8 mouse cellular contexts compared by ENCODE assay signal in the genomic region with DNA sequence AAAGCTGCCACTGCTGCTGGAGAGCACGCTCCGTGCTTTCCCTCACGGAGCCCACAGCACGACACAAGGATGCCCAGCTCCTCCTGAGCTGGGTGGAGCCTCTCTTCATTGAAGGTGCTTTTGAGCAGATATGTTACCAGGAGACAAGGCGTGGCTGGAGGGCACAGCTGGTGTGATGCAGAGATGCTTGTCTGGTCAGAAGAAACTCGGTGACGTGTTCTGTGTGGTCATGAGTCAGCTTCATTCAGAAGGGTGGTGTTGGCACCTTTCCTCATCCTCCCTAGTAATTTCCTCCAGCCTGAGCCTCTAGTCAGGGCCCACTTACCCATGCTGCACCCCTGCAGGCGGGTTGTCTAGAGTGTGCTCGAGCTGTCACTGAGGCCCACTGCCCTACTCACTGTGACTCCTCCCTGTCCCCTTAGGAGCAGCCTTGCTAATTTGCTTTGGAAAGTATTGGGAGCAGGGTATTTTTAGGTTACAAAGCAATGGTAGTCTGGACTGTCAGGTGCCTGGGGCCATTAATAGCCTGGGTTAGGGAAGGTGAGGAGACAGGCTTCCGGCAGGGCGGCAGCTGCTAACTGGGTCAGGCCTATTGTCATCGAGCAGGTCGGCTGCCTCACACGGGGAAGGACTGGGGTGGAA. TPM values are rescaled to one million over a fixed set of nuclear protein-coding genes. Genes with fewer than 3 reads are reported as not detected.
DNase-seq lines count a peak whose midpoint lies in the region; ATAC-seq and TF ChIP-seq lines count a peak whose summit lies in the region.

No protein-coding gene starts in this region.

- TF ChIP-seq EP300 in liver, postnatal 0 days (IDR thresholded peaks at IDR 0.05; ENCODE audit: low read depth), result peak; percentile 86

- H3K4me2 ChIP-seq in heart, embryonic 11.5 days, result peak overlapping the region; percentile 29
- peak overlapping the region; percentile 55 for H3K4me2 ChIP-seq in liver, postnatal 0 days (ENCODE audit: low read depth, low read length)
- no peak overlapping the region for H3K4me2 ChIP-seq in midbrain, postnatal 0 days (ENCODE audit: low read depth, low read length, poor library complexity, severe bottlenecking)

- no peaks in the 10 kb centered on the region for H3K9me3 ChIP-seq in heart, embryonic 11.5 days (replicated peaks; ENCODE audit: control insufficient read depth, low read length)
- H3K9me3 ChIP-seq in liver, postnatal 0 days (ENCODE audit: low read length), result no peaks in the 10 kb centered on the region
- no peaks in the 10 kb centered on the region for H3K9me3 ChIP-seq in forebrain, embryonic 10.5 days
- no peaks in the 10 kb centered on the region for H3K9me3 ChIP-seq in midbrain, postnatal 0 days (ENCODE audit: low read length)

- DNase-seq in left cerebral cortex, adult 18-20 months (ENCODE audit: low spot score in 2 of 2), result peak; percentile 65 to 74
- DNase-seq in left cerebral cortex, postnatal 4 days, result no peak
- DNase-seq in c-Kit-positive CD71-positive TER-119-negative erythroid progenitor cells, embryonic 14.5 days (ENCODE audit: low read depth), result peak; percentile 73
- peak; percentile 75 for DNase-seq in liver, postnatal 0 days
- no peak for DNase-seq in forebrain, embryonic 10.5 days (ENCODE audit: extremely low spot score, low spot score)
- DNase-seq in lung, postnatal 25 days (ENCODE audit: low spot score), result no peak
- no peak for DNase-seq in midbrain, postnatal 0 days (ENCODE audit: low spot score)

- intact Hi-C loops in left cerebral cortex, postnatal 4 days (cut with DNase I), result no loop called here

- H3K27ac ChIP-seq in heart, embryonic 11.5 days (ENCODE audit: low read depth, low read length), result peak overlapping the region; percentile 84
- peak overlapping the region; percentile 94 for H3K27ac ChIP-seq in liver, postnatal 0 days (ENCODE audit: low read depth)
- H3K27ac ChIP-seq in forebrain, embryonic 10.5 days, result no peak overlapping the region
- no peak overlapping the region for H3K27ac ChIP-seq in midbrain, postnatal 0 days (ENCODE audit: low read depth, low read length)

- peak; percentile 56; the same call in 1 of the 2 replicates for ATAC-seq in heart, embryonic 11.5 days (replicated peaks; ENCODE audit: insufficient number of reproducible peaks, low FRiP score, low TSS enrichment)
- peak; percentile 99 for ATAC-seq in liver, postnatal 0 days
- ATAC-seq in midbrain, postnatal 0 days (ENCODE audit: low FRiP score), result no peak

- WGBS in heart, embryonic 11.5 days (ENCODE audit: insufficient replicate concordance), result 62% methylated on average over 14 of the region's 14 CpGs
- WGBS in liver, postnatal 0 days (ENCODE audit: insufficient replicate concordance), result 67% methylated on average over 14 of the region's 14 CpGs
- 88% methylated on average over 14 of the region's 14 CpGs for WGBS in forebrain, embryonic 10.5 days
- WGBS in midbrain, postnatal 0 days, result 81% methylated on average over 14 of the region's 14 CpGs

- no peak overlapping the region for H3K4me3 ChIP-seq in heart, embryonic 11.5 days (ENCODE audit: low read depth, low read length)
- no peak overlapping the region for H3K4me3 ChIP-seq in liver, postnatal 0 days (ENCODE audit: low read depth, low read length)
- H3K4me3 ChIP-seq in forebrain, embryonic 10.5 days, result no peak overlapping the region
- no peak overlapping the region for H3K4me3 ChIP-seq in midbrain, postnatal 0 days (ENCODE audit: low read depth, low read length)

- H3K9ac ChIP-seq in heart, embryonic 11.5 days (ENCODE audit: low read depth, low read length), result peak overlapping the region; percentile 22; the same call in 1 of the 2 replicates
- H3K9ac ChIP-seq in liver, postnatal 0 days (replicated peaks), result peak overlapping the region; percentile 66
- no peak overlapping the region for H3K9ac ChIP-seq in midbrain, postnatal 0 days (replicated peaks; ENCODE audit: low read length, poor library complexity, severe bottlenecking)

- H3K36me3 ChIP-seq in heart, embryonic 11.5 days (ENCODE audit: control insufficient read depth, insufficient read depth, low read length), result no peaks in the 10 kb centered on the region
- H3K36me3 ChIP-seq in liver, postnatal 0 days (replicated peaks; ENCODE audit: insufficient read depth, low read length), result peaks cover 5% of the 10 kb centered on the region; the same call in 1 of the 2 replicates
- H3K36me3 ChIP-seq in forebrain, embryonic 10.5 days (replicated peaks), result peaks cover 22% of the 10 kb centered on the region
- no peaks in the 10 kb centered on the region for H3K36me3 ChIP-seq in midbrain, postnatal 0 days (ENCODE audit: insufficient read depth, low read length)

- no peaks in the 10 kb centered on the region for H3K27me3 ChIP-seq in heart, embryonic 11.5 days (ENCODE audit: control insufficient read depth, insufficient read depth, low read length)
- no peaks in the 10 kb centered on the region for H3K27me3 ChIP-seq in liver, postnatal 0 days (ENCODE audit: insufficient read depth, low read length)
- no peaks in the 10 kb centered on the region for H3K27me3 ChIP-seq in forebrain, embryonic 10.5 days (ENCODE audit: poor library complexity, severe bottlenecking)
- no peaks in the 10 kb centered on the region for H3K27me3 ChIP-seq in midbrain, postnatal 0 days (ENCODE audit: insufficient read depth, low read length)

- H3K4me1 ChIP-seq in heart, embryonic 11.5 days (ENCODE audit: control insufficient read depth, insufficient read depth, low read length), result peaks cover 24% of the 10 kb centered on the region
- peaks cover 18% of the 10 kb centered on the region for H3K4me1 ChIP-seq in liver, postnatal 0 days (ENCODE audit: insufficient read depth)
- H3K4me1 ChIP-seq in forebrain, embryonic 10.5 days, result peaks cover 6% of the 10 kb centered on the region
- H3K4me1 ChIP-seq in midbrain, postnatal 0 days (ENCODE audit: insufficient read depth, low read length), result no peaks in the 10 kb centered on the region

- TF ChIP-seq CTCF in liver, postnatal 0 days (IDR thresholded peaks at IDR 0.05; ENCODE audit: low read depth), result no peak
- TF ChIP-seq CTCF in midbrain, postnatal 0 days (IDR thresholded peaks at IDR 0.05), result no peak

RNA-seq across cellular contexts. Expression of a gene that starts 33.8 kb away (rescaled TPM):
- total RNA-seq in left cerebral cortex, adult 18-20 months (2021), result 100 to 1,000 TPM; 358 to 380 TPM
- 100 to 1,000 TPM; 415 to 420 TPM for total RNA-seq in left cerebral cortex, postnatal 4 days (2021)
- polyA plus RNA-seq in heart, embryonic 11.5 days (2014; fragmentation: Nextera tagmentation; extraction: Ambion mirVana), result 409 and 438 TPM in 2 replicates
- polyA plus RNA-seq in liver, postnatal 0 days (2015; fragmentation: Nextera tagmentation; extraction: Ambion mirVana), result 162 and 173 TPM in 2 replicates
- 346 and 370 TPM in 2 replicates for polyA plus RNA-seq in forebrain, embryonic 10.5 days (2016; fragmentation: Nextera tagmentation; extraction: Ambion mirVana)
- 194 and 199 TPM in 2 replicates for total RNA-seq in midbrain, postnatal 0 days (2014; rRNA removed)
- 441 and 451 TPM in 2 replicates for polyA plus RNA-seq in midbrain, postnatal 0 days (2015; fragmentation: Nextera tagmentation; extraction: Ambion mirVana)

Comparison
In these comparisons a context has a peak if more than half of its experiments do, and no peak if none do; other contexts are left out.
1. DNase-seq: peak in left cerebral cortex, adult 18-20 months (2 of 2), c-Kit-positive CD71-positive TER-119-negative erythroid progenitor cells, embryonic 14.5 days (single experiment) and liver, postnatal 0 days (single experiment); none in left cerebral cortex, postnatal 4 days (single experiment), forebrain, embryonic 10.5 days (single experiment), lung, postnatal 25 days (single experiment) and midbrain, postnatal 0 days (single experiment).
2. H3K27ac ChIP-seq: peak in heart, embryonic 11.5 days (single experiment) and liver, postnatal 0 days (single experiment); none in forebrain, embryonic 10.5 days (single experiment) and midbrain, postnatal 0 days (single experiment).